Mouse (Mus musculus): ENCODE results near the gene Lsm3. TPM values are rescaled to one million over a fixed set of nuclear protein-coding genes. Genes with fewer than 3 reads are reported as not detected.

The Lsm3 gene
- total RNA-seq, 2 experiments from 2014 or later = 37.0 to 41.9 TPM

DNA sequence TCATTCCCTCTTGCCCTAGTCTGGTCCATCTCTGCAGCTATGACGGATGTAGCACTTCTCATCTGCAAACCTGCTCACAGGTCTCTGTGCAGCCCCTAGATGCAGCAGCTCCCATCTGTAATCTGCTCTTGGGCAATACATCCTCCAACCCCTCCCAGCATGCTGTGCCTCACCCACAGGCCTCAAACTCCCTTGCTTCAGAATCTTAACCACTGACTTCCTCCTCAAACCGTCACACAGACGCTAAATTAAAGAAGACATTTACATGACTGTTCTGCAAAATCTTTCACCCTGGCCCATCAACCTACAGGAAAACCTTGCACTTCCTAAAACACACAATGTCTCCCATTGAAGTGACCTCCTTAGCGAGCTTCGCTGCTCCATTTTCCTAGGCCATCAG, 9.7 kb upstream of the Lsm3 start:
- intact Hi-C loops (cut with DNase I; ENCODE audit: low total_unique reads) = no loop called here
- DNase-seq = no peak

- intact Hi-C loops (cut with DNase I; ENCODE audit: low total_unique reads) = no loop called here
- DNase-seq = no peak
Observed at GRCm38 (mm10) chr6:91508041-91508440, 7.7 kb upstream of the Lsm3 start.

GRCm38 (mm10) chr6:91509326-91509725, 6.4 kb upstream of the Lsm3 start:
- intact Hi-C loops (cut with DNase I; ENCODE audit: low total_unique reads) = no loop called here

DNA sequence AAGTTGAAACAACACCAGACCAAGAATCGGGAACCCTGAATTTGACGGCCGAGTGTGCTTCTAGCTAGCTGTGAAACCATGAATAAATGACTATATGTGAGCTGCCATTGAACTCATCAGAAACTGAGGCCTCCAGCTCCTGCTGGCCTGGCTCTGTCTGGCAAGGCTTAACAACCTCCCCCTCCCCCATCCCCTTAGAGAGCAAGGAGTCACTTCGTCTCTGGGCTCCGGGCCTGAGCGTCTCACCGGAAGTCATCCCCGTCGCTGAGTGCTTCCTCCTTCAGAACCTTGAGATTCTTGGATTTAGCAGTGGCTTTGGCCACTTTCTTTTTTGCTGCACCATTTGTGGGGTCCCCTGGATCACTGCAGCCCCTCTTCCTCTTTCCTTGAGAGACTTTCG, 5.5 kb upstream of the Lsm3 start:
- intact Hi-C loops (cut with DNase I; ENCODE audit: low total_unique reads) = loop anchor here (2.0 kb wide), 1 partner anchor 225 kb away; no protein-coding TSS in a partner anchor
- no peak for DNase-seq

More at GRCm38 (mm10) chr6:91509326-91509725, 6.4 kb upstream of the Lsm3 start:
- peak; percentile 80 for DNase-seq

DNA sequence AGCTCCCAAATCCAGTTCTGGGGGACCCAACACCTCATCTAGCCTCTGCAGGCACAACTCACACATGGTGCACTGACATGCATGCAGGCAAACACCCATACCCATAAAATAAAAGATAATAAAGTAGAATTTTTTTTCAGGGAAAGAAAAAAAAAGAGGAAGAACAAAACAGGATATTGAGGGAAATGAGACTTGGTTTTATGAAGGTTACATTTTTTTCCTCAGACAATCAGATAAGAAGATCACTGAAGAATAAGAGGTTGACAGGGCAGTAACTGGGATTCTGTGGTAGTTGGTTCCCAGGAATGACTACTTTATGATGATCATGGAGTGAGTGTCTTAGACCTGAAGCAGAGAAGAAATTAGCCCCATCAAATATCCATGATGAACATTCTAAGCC, 1.6 kb upstream of the Lsm3 start:
- intact Hi-C loops (cut with DNase I; ENCODE audit: low total_unique reads) = no loop called here

DNA sequence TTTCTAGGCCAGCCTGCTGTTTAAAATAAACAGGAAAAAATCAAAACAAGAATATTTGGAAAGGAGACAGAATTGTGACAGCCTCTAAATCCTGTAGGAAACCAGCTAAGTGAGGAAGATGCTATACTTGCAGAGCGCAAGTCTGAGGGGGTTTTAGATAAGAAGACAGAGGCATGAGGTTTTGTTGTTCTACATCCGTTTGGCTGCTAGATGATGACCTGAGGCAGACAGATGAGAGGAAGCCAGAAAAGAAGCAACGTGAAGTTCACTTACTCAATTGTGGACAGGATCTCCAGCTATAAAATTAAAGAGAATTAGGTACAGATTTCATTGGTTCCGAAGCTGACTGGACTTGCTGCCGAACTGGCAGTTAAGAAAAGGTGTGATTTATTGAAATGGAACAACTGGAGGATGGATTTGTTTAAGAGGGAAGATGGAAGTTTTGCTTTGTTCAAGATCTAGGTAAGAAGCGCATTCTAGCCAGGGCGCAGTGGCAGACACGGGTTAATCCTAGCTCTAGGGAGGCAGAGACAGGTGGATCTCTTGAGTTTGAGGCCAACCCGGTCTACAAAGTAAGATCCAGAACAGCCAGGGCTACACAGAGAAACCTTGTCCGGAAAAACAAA, 878 bp upstream of the Lsm3 start:
- intact Hi-C loops (cut with DNase I; ENCODE audit: low total_unique reads) = no loop called here
- no peak for DNase-seq

More for the DNA sequence above, 1.6 kb upstream of the Lsm3 start:
- no peak for DNase-seq

- intact Hi-C loops (cut with DNase I; ENCODE audit: low total_unique reads) = no loop called here
- no peak for DNase-seq
Observed at GRCm38 (mm10) chr6:91518454-91519020, 2.8 kb downstream of the Lsm3 start.

- intact Hi-C loops (cut with DNase I; ENCODE audit: low total_unique reads) = loop anchor here (5.0 kb wide), 1 partner anchor 229 kb away; no protein-coding TSS in a partner anchor
- DNase-seq = no peak
Observed at GRCm38 (mm10) chr6:91522816-91523215, 7.1 kb downstream of the Lsm3 start.

GRCm38 (mm10) chr6:91525544-91525943, 9.8 kb downstream of the Lsm3 start:
- intact Hi-C loops (cut with DNase I; ENCODE audit: low total_unique reads) = loop anchor here (5.0 kb wide), 1 partner anchor 37 kb away; no protein-coding TSS in a partner anchor
- no peak for DNase-seq

DNA sequence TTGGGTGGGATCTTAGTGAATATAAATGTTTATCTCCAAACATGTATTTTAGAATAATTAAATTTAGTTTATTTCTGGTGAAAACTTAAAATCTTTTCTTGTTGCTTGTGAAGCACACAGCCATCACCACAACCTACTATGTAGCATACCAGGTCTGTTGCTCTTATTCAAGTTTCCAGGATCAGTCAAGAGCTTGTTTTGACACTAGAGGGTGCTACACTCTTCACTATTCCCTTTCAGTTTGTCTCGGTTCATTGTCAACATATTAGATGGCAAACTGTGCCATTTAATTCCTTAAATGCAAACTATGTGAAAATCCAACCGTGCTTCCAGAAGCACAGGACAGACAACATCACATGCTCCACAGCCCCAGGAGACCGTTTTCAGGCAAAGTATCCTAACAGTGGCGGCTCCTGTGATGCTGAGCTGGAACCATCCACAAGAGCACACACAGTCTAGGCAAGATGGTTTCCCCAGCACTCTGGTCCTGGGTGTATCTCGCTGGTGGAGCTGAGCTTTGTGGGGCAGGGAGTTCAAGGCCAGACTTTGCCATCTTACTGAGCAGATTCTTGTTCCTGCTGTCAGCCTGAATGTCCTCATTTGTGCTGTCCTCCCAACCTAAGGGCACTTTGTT, 11.6 kb downstream of the Lsm3 start:
- intact Hi-C loops (cut with DNase I; ENCODE audit: low total_unique reads) = loop anchor here (2.0 to 5.0 kb wide), 2 partner anchors 35 to 213 kb away; no protein-coding TSS in a partner anchor
- DNase-seq = no peak

DNA sequence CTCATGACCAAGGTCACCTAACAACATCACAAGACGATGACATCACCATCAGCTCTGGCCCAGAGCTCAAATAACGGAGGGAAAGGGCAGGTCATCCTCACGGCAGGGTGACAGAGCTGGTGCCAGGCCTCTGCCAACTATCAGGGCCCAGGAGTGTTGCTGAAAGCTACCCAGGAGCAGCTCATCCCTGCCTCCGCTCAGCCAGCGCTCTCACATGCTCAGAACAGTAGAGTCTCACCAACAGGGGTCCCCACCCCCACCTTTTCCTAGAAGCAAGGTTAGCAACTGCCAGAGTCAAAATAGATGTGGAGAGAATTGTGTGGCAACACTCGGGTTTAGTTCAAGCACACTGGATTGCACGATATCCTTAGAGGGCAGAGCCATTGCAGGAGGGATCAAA, 12.5 kb downstream of the Lsm3 start:
- intact Hi-C loops (cut with DNase I; ENCODE audit: low total_unique reads) = loop anchor here (5.0 kb wide), 1 partner anchor 34 kb away; no protein-coding TSS in a partner anchor

GRCm38 (mm10) chr6:91530673-91531072, 14.9 kb downstream of the Lsm3 start:
- DNase-seq = no peak
- intact Hi-C loops (cut with DNase I; ENCODE audit: low total_unique reads) = no loop called here

More for the DNA sequence above, 12.5 kb downstream of the Lsm3 start:
- DNase-seq = no peak

DNA sequence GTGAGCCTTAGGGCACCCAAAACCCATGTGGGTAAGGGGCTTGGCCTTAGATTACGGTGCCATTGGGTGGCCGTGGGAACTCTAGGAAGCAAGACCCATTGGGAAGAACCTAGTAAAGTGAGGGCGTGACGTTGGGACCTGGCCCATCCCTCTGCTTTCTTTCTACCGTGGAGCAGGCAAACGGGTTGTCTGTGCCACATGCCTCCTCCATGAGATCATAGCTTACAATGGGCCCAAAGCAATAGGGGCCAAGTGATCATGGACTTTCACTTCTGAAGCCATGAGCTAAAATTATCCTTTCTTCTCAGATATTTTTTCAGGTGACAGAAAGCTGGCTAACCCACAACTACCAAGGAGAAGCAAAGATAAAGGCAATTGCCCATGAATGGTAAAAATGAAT, 15.5 kb downstream of the Lsm3 start:
- intact Hi-C loops (cut with DNase I; ENCODE audit: low total_unique reads) = no loop called here
- no peak for DNase-seq

DNA sequence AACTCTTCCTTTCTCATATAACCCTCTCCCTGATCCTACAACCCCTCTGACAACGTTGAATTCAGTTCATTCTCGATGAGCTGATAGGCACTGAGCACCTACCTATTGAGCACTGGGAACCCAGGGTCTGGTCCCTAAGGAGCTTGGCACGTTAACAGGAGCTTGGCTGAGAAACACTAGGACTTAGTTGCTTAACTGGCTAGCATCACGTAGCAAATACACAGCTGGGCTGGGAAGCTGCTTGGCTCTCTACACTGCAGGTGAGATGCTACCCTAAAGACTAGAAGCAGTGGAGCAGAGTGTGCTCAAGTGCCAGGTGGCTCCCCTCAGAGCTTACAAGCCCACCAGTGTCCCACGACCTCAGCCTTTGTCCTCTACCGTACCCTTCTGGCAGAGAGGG, 16.9 kb downstream of the Lsm3 start:
- DNase-seq = no peak
- intact Hi-C loops (cut with DNase I; ENCODE audit: low total_unique reads) = no loop called here

GRCm38 (mm10) chr6:91533359-91533758, 17.6 kb downstream of the Lsm3 start:
- intact Hi-C loops (cut with DNase I; ENCODE audit: low total_unique reads) = no loop called here
- DNase-seq = no peak

DNA sequence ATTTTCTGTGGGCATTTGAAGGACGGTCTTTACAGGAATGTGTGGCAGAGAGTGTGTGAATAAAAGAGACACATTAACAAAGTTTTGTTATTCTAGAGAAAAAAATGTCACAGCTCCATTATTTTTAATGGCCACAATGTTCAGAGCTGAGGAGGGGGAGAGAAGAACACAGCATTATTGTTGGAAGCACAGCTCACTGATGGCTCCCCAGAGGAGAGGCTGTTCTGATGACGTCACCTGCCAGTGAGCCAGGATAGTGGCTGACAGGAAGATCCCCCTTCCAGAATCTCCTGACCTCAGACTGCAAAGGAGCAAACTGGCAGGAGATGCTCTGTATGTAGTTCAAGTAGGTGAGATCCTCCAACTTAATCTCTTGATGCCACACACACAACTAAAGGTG, 18.0 kb downstream of the Lsm3 start:
- DNase-seq = no peak
- intact Hi-C loops (cut with DNase I; ENCODE audit: low total_unique reads) = no loop called here

DNA sequence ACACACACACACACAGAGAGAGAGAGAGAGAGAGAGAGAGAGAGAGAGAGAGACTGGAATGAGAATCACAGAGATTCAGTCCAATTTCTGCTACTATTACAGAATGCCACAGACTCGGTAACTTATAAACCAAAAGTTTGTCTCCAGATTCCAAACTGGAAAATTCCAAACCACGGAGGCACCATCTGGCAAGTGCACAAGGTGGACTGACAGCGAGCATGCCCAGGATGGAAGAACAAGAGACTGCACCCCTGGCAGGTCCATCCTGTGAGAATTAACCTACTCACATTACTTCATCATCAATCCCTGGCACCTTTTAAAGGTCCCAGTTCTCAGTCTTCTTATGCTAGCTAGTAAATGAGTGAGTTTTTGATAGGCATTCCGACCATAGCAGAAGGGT, 18.5 kb downstream of the Lsm3 start:
- no peak for DNase-seq
- intact Hi-C loops (cut with DNase I; ENCODE audit: low total_unique reads) = no loop called here

DNA sequence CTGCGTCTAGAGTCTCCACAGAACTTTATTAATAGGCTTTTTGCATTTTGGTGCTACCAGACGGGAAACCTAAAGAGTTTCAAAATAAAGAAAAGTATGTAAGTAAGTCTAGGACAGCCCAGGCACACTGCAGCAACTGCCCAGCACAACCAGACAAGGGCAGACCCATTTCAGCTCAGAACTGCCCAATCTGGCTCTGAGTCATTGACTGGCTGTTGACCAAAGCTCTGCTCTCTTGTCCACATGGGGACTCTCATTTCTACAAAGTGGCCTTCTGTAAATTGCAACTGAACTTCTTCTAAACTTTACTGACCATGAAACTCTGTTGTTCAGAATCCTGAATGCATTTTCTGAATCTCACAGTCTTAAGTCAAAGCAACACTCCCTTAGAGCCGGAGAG, 19.5 kb downstream of the Lsm3 start:
- intact Hi-C loops (cut with DNase I; ENCODE audit: low total_unique reads) = no loop called here
- DNase-seq = no peak

DNA sequence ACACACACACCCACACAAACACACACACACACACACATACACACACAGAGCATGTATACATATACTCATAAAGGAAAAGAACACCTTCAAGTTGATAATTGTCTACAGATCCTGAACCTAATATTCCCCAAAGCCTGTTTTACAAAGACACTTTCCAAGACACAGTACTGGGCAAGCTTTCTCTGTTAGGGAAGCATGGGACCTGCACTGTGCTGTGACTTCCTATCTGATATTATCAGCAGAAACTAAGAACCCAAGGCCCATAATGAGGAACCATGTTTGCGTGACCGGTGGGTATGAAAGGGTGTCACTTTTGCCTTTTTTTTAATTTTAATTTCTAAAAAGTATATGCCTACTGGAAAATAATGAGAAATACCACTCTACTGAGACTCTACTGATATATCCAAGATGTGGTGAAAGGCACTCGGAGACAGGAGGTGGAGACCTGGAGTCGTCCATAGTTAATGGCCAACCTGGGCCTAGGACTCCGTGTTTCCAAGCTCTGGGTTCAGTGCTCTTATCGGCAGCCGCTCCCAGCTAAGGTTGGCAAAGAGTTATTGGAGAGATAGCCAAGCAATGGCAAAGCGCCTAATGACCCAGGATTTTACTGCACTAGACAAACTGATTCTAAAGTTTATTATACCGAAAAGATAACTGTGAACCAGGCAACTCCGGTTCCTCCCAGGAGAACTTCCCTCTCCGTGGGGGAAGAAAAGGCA, 20.5 kb downstream of the Lsm3 start:
- intact Hi-C loops (cut with DNase I; ENCODE audit: low total_unique reads) = no loop called here
- no peak for DNase-seq

DNA sequence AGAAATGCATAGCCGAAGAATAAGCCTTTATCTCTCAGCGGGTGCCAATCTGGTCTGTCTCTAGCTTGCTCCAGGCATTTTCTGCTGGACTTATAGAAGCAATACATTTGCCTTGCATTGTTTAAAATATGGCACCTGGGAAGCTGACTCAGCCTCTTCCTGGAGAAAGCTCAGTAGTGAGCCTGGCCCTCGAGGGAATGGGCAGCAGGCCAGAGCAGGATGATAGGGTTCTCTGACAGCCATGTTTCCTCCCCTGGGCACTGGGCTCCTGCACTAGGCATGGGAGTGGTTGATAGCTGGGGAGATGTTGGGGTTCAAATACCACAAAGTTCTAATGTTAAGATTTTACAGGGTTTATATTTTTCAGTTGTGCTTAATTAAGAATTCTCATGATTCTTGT, 25.5 kb downstream of the Lsm3 start:
- intact Hi-C loops (cut with DNase I; ENCODE audit: low total_unique reads) = no loop called here
- no peak for DNase-seq
